14 mouse cellular contexts compared by ENCODE assay signal in genomic region chr9:88698746-88699145, GRCm38 (mm10). TPM values are rescaled to one million over a fixed set of nuclear protein-coding genes. Genes with fewer than 3 reads are reported as not detected.
DNase-seq lines count a peak whose midpoint lies in the region; ATAC-seq and TF ChIP-seq lines count a peak whose summit lies in the region.
"Not testable (repeated sequence)": the region's sequence is repeated elsewhere in the genome, so short reads cannot be mapped to it uniquely, and the experiment has no call there.
"Had no signal": no experiment of that assay in that cellular context is flagged by ENCODE, and none has a peak within 500 bp of the region (broad histone marks: within the 10 kb centered on the region; RNA-seq: fewer than 3 reads in every experiment).

No protein-coding gene starts in this region.

- DNase-seq in forebrain, postnatal 0 days, result not testable (repeated sequence)

- H3K4me1 ChIP-seq in forebrain, postnatal 0 days (ENCODE audit: insufficient read depth); kidney, embryonic 15.5 days; neural tube, embryonic 12.5 days: not testable (repeated sequence)

- TF ChIP-seq CTCF in forebrain, postnatal 0 days (IDR thresholded peaks at IDR 0.05; ENCODE audit: low read depth), result not testable (repeated sequence)

- not testable (repeated sequence) for H3K27me3 ChIP-seq in forebrain, postnatal 0 days (ENCODE audit: insufficient read depth, low read length); kidney, embryonic 15.5 days; neural tube, embryonic 12.5 days (replicated peaks)

- not testable (repeated sequence) for H3K27ac ChIP-seq in forebrain, postnatal 0 days (ENCODE audit: low read depth, low read length); kidney, embryonic 15.5 days; neural tube, embryonic 12.5 days

- not testable (repeated sequence) for H3K36me3 ChIP-seq in forebrain, postnatal 0 days (ENCODE audit: insufficient read depth); kidney, embryonic 15.5 days; neural tube, embryonic 12.5 days

- not testable (repeated sequence) for H3K4me3 ChIP-seq in forebrain, postnatal 0 days (ENCODE audit: low read depth, low read length); kidney, embryonic 15.5 days (replicated peaks); neural tube, embryonic 12.5 days

- no CpG with 5 or more reads among the region's 2 CpGs for WGBS in forebrain, postnatal 0 days
- no CpG with 5 or more reads among the region's 2 CpGs for WGBS in kidney, embryonic 15.5 days
- WGBS in neural tube, embryonic 12.5 days, result 83% methylated on average over 1 of the region's 2 CpGs

- not testable (repeated sequence) for H3K4me2 ChIP-seq in forebrain, postnatal 0 days (ENCODE audit: low read depth); kidney, embryonic 15.5 days; neural tube, embryonic 12.5 days (replicated peaks)

- H3K9ac ChIP-seq in forebrain, postnatal 0 days; kidney, embryonic 15.5 days; neural tube, embryonic 12.5 days: not testable (repeated sequence)

- H3K9me3 ChIP-seq in forebrain, postnatal 0 days (ENCODE audit: low read length); kidney, embryonic 15.5 days (replicated peaks); neural tube, embryonic 12.5 days: not testable (repeated sequence)

- 0 out of 2 replicates have a peak, but pooled peaks have one; percentile 36 for ATAC-seq in cerebellum, adult (ENCODE audit: insufficient number of reproducible peaks, low FRiP score, low TSS enrichment)
- ATAC-seq in forebrain, postnatal 0 days, result peak; percentile 80
- ATAC-seq in hematopoietic stem cell, adult 5-6 weeks (replicated peaks in 1 of 2; ENCODE audit: insufficient read depth in 1 of 2, low FRiP score in 2 of 2, low TSS enrichment in 1 of 2, low read depth in 1 of 2, poor library complexity in 2 of 2, severe bottlenecking in 2 of 2), result peak; percentile 48 to 49; a peak in 2 of 4 replicates
- 0 out of 2 replicates have a peak, but pooled peaks have one; percentile 60 for ATAC-seq in kidney, embryonic 15.5 days (replicated peaks; ENCODE audit: low FRiP score)
- ATAC-seq in megakaryocyte progenitor cell, adult 5-6 weeks (replicated peaks; ENCODE audit: poor library complexity), result peak; percentile 79
- peak; percentile 62; the same call in 1 of the 2 replicates for ATAC-seq in neural tube, embryonic 12.5 days (ENCODE audit: low FRiP score, low read depth)

RNA-seq across cellular contexts. Expression of gene Mthfsl, which starts 21.4 kb away (rescaled TPM):
- total RNA-seq in forebrain, postnatal 0 days (2014; rRNA removed), result 11.2 and 14.8 TPM in 2 replicates
- 41.8 and 52.8 TPM in 2 replicates for polyA plus RNA-seq in forebrain, postnatal 0 days (2015; fragmentation: Nextera tagmentation; extraction: Ambion mirVana)
- total RNA-seq in hematopoietic stem cell, adult 5-6 weeks (2017), result 21.6 and 51.3 TPM in 2 replicates
- polyA plus RNA-seq in kidney, embryonic 15.5 days (2015; fragmentation: Nextera tagmentation; extraction: Ambion mirVana), result 45.7 and 47.1 TPM in 2 replicates
- total RNA-seq in megakaryocyte progenitor cell, adult 5-6 weeks (2015), result 34.1 and 41.1 TPM in 2 replicates
- total RNA-seq in megakaryocyte progenitor cell, adult 5-6 weeks (2017), result 18.4 and 19.2 TPM in 2 replicates
- polyA plus RNA-seq in neural tube, embryonic 12.5 days (2016; fragmentation: Nextera tagmentation; extraction: Ambion mirVana), result 30.9 and 32.0 TPM in 2 replicates

RNA-seq across cellular contexts. Expression of gene Bcl2a1d, which starts 33.0 kb away (rescaled TPM):
- total RNA-seq in forebrain, postnatal 0 days (2014; rRNA removed), result 0.62 TPM in 1 of 2 replicates, not detected in the other
- polyA plus RNA-seq in forebrain, postnatal 0 days (2015; fragmentation: Nextera tagmentation; extraction: Ambion mirVana), result not detected in 2 replicates
- total RNA-seq in hematopoietic stem cell, adult 5-6 weeks (2017), result 1.4 and 2.8 TPM in 2 replicates
- 0.62 and 0.81 TPM in 2 replicates for polyA plus RNA-seq in kidney, embryonic 15.5 days (2015; fragmentation: Nextera tagmentation; extraction: Ambion mirVana)
- total RNA-seq in megakaryocyte progenitor cell, adult 5-6 weeks (2015), result 1.1 and 1.6 TPM in 2 replicates
- 0.71 and 2.3 TPM in 2 replicates for total RNA-seq in megakaryocyte progenitor cell, adult 5-6 weeks (2017)
- not detected in 2 replicates for polyA plus RNA-seq in neural tube, embryonic 12.5 days (2016; fragmentation: Nextera tagmentation; extraction: Ambion mirVana)
- total RNA-seq: gastrocnemius, postnatal 36 days had no signal
- polyA plus RNA-seq: embryonic facial prominence, embryonic 11.5 days; forebrain, embryonic 10.5 days; forebrain, embryonic 14.5 days; G1E; heart, embryonic 11.5 days; heart, postnatal 0 days; hindbrain, embryonic 13.5 days had no signal
